Mouse (Mus musculus) hindbrain, embryonic 14.5 days (tissue): ENCODE data around the gene Pipox. TPM values are rescaled to one million over a fixed set of nuclear protein-coding genes. Genes with fewer than 3 reads are reported as not detected.

ENCODE experiments used
- ATAC-seq: fragments of 200-750 bp; cut with Nextera tagmentation; 2 replicates; pipeline ENCODE4 v1.8.0; 2017; ENCODE audit warnings: moderate number of reproducible peaks, mild to moderate bottlenecking, moderate TSS enrichment, moderate library complexity; ENCODE audit not compliant: low FRiP score
- DNase-seq: peaks from one replicate; pipeline ENCODE4 v3.0.0-alpha.2; 2015; ENCODE audit warnings: low spot score
- H3K27ac ChIP-seq: fragments of 300-500 bp; sonication (generic); 2 replicates; pipeline ENCODE4 v1.5.1; 2014; ENCODE audit warnings: mild to moderate bottlenecking, moderate library complexity
- H3K27me3 ChIP-seq: fragments of 300-500 bp; sonication (generic); 2 replicates; pipeline ENCODE4 v1.6.1; 2014; ENCODE audit warnings: mild to moderate bottlenecking, low read length, mixed read lengths; ENCODE audit not compliant: control insufficient read depth, insufficient read depth
- H3K36me3 ChIP-seq: fragments of 300-500 bp; sonication (generic); replicated peaks from 2 replicates; pipeline ENCODE4 v1.6.1; 2014; ENCODE audit not compliant: control insufficient read depth, insufficient read depth
- H3K4me1 ChIP-seq: fragments of 300-500 bp; sonication (generic); replicated peaks from 2 replicates; pipeline ENCODE4 v1.6.1; 2014; ENCODE audit warnings: antibody characterized with exemption, low read length, mixed read lengths; ENCODE audit not compliant: control insufficient read depth, insufficient read depth
- H3K4me2 ChIP-seq: fragments of 300-500 bp; sonication (generic); replicated peaks from 2 replicates; pipeline ENCODE4 v1.6.1; 2014; ENCODE audit warnings: mild to moderate bottlenecking, moderate library complexity
- H3K4me3 ChIP-seq: fragments of 300-500 bp; sonication (generic); replicated peaks from 2 replicates; pipeline ENCODE4 v1.5.1; 2014; ENCODE audit warnings: mild to moderate bottlenecking, low read length
- H3K9ac ChIP-seq: fragments of 300-500 bp; sonication (generic); 2 replicates; pipeline ENCODE4 v1.6.1; 2014
- H3K9me3 ChIP-seq: fragments of 300-500 bp; sonication (generic); 2 replicates; pipeline ENCODE4 v1.6.1; 2016; ENCODE audit warnings: low read length; ENCODE audit not compliant: control insufficient read depth
- WGBS: fragments of 180-500 bp; shearing (Covaris S2); extraction: QIAGEN DNeasy Blood & Tissue Kit; methylation state at CpG from one replicate; pipeline ENCODE4 v1.1.7; 2014; 5-methylcytosine and 5-hydroxymethylcytosine counted together
- polyA plus RNA-seq: library from polyadenylated mRNA; unstranded; fragments of >200 nt; fragmentation: Nextera tagmentation; extraction: Ambion mirVana; gene quantifications from 2 replicates; pipeline ENCODE4 v1.2.1, GENCODE M21; 2014

Pipox gene
- polyA plus RNA-seq, 1 experiment from 2014 or later = 2.8 TPM

GRCm38 (mm10) chr11:77909776-77910175 lies 15.9 kb upstream of the Pipox start:
- H3K36me3 ChIP-seq = no peaks in the 10 kb centered on the region
- no peak overlapping the region for H3K4me2 ChIP-seq
- no peak overlapping the region for H3K27ac ChIP-seq
- H3K4me1 ChIP-seq = peaks cover 24% of the 10 kb centered on the region
- H3K9ac ChIP-seq = no peak overlapping the region
- H3K4me3 ChIP-seq = no peak overlapping the region
- no peaks in the 10 kb centered on the region for H3K27me3 ChIP-seq
- H3K9me3 ChIP-seq = no peaks in the 10 kb centered on the region
- DNase-seq (no peak), ATAC-seq (no peak)
- WGBS = 35% methylated on average over 6 of the region's 6 CpGs

GRCm38 (mm10) chr11:77909376-77909775 lies 15.5 kb upstream of the Pipox start:
- Histone ChIP-seq H3K4me1 (peaks cover 20% of the 10 kb centered on the region), H3K36me3 (no peaks in the 10 kb centered on the region), H3K9ac (no peak overlapping the region), H3K4me3 (no peak overlapping the region), H3K4me2 (no peak overlapping the region), H3K27ac (no peak overlapping the region), H3K27me3 (no peaks in the 10 kb centered on the region), H3K9me3 (no peaks in the 10 kb centered on the region)
- ATAC-seq = no peak
- WGBS = 24% methylated on average over 5 of the region's 5 CpGs
- DNase-seq = no peak

GRCm38 (mm10) chr11:77908468-77908867 lies 14.6 kb upstream of the Pipox start:
- DNase-seq = no peak
- H3K4me3 ChIP-seq = no peak overlapping the region
- 83% methylated on average over 4 of the region's 4 CpGs for WGBS
- no peaks in the 10 kb centered on the region for H3K36me3 ChIP-seq
- H3K27me3 ChIP-seq = no peaks in the 10 kb centered on the region
- ATAC-seq = no peak
- H3K27ac ChIP-seq = no peak overlapping the region
- H3K9ac ChIP-seq = no peak overlapping the region
- no peaks in the 10 kb centered on the region for H3K9me3 ChIP-seq
- no peak overlapping the region for H3K4me2 ChIP-seq
- peaks cover 20% of the 10 kb centered on the region for H3K4me1 ChIP-seq

- 5% methylated on average over 9 of the region's 9 CpGs for WGBS
- ATAC-seq (peak; percentile 57; the same call in 1 of the 2 replicates), DNase-seq (no peak)
- Histone ChIP-seq H3K27ac (peak overlapping the region; percentile 80), H3K4me2 (peak overlapping the region; percentile 31), H3K36me3 (no peaks in the 10 kb centered on the region), H3K27me3 (no peaks in the 10 kb centered on the region), H3K4me1 (peaks cover 35% of the 10 kb centered on the region), H3K9me3 (no peaks in the 10 kb centered on the region), H3K9ac (peak overlapping the region; percentile 28; the same call in 1 of the 2 replicates), H3K4me3 (no peak overlapping the region)
Observed at GRCm38 (mm10) chr11:77906747-77907174, 12.9 kb upstream of the Pipox start.

- H3K9me3 ChIP-seq = no peaks in the 10 kb centered on the region
- DNase-seq (no peak), ATAC-seq (no peak; the same call in 1 of the 2 replicates)
- 17% methylated on average over 19 of the region's 19 CpGs for WGBS
- no peak overlapping the region for H3K4me3 ChIP-seq
- H3K36me3 ChIP-seq = no peaks in the 10 kb centered on the region
- peak overlapping the region; percentile 80 for H3K27ac ChIP-seq
- H3K4me1 ChIP-seq = peaks cover 41% of the 10 kb centered on the region
- peak overlapping the region; percentile 31 for H3K4me2 ChIP-seq
- H3K27me3 ChIP-seq = no peaks in the 10 kb centered on the region
- H3K9ac ChIP-seq = peak overlapping the region; percentile 26; the same call in 1 of the 2 replicates
Observed at GRCm38 (mm10) chr11:77906097-77906687, 12.3 kb upstream of the Pipox start.

GRCm38 (mm10) chr11:77904707-77905106 lies 10.8 kb upstream of the Pipox start:
- Histone ChIP-seq H3K4me1 (peaks cover 41% of the 10 kb centered on the region), H3K36me3 (no peaks in the 10 kb centered on the region), H3K4me2 (no peak overlapping the region), H3K9ac (no peak overlapping the region), H3K4me3 (no peak overlapping the region), H3K27ac (no peak overlapping the region), H3K9me3 (no peaks in the 10 kb centered on the region), H3K27me3 (no peaks in the 10 kb centered on the region)
- ATAC-seq = no peak
- no peak for DNase-seq
- 19% methylated on average over 1 of the region's 1 CpGs for WGBS

GRCm38 (mm10) chr11:77903761-77904160 lies 9.9 kb upstream of the Pipox start:
- no peak for DNase-seq
- ATAC-seq = no peak
- H3K4me2 ChIP-seq = no peak overlapping the region

GRCm38 (mm10) chr11:77901775-77902355 lies 8.0 kb upstream of the Pipox start:
- Histone ChIP-seq H3K4me3 (no peak overlapping the region), H3K36me3 (no peaks in the 10 kb centered on the region), H3K4me1 (peaks cover 55% of the 10 kb centered on the region), H3K9me3 (no peaks in the 10 kb centered on the region), H3K27me3 (no peaks in the 10 kb centered on the region), H3K27ac (peak overlapping the region; percentile 55; the same call in 1 of the 2 replicates), H3K4me2 (no peak overlapping the region), H3K9ac (no peak overlapping the region)
- WGBS = 29% methylated on average over 8 of the region's 8 CpGs
- ATAC-seq (peak; percentile 53; the same call in 1 of the 2 replicates), DNase-seq (no peak)

More at GRCm38 (mm10) chr11:77903761-77904160, 9.9 kb upstream of the Pipox start:
- H3K36me3 ChIP-seq = no peaks in the 10 kb centered on the region
- no peaks in the 10 kb centered on the region for H3K27me3 ChIP-seq
- no peaks in the 10 kb centered on the region for H3K9me3 ChIP-seq
- no peak overlapping the region for H3K9ac ChIP-seq
- no peak overlapping the region for H3K4me3 ChIP-seq
- H3K4me1 ChIP-seq = peaks cover 41% of the 10 kb centered on the region
- H3K27ac ChIP-seq = peak overlapping the region; percentile 14
- WGBS = 14% methylated on average over 3 of the region's 3 CpGs

GRCm38 (mm10) chr11:77901366-77901765 lies 7.5 kb upstream of the Pipox start:
- DNase-seq (no peak), ATAC-seq (no peak)
- Histone ChIP-seq H3K4me3 (no peak overlapping the region), H3K4me2 (no peak overlapping the region), H3K27me3 (no peaks in the 10 kb centered on the region), H3K36me3 (no peaks in the 10 kb centered on the region), H3K9me3 (no peaks in the 10 kb centered on the region), H3K27ac (peak overlapping the region; percentile 55; the same call in 1 of the 2 replicates), H3K9ac (no peak overlapping the region), H3K4me1 (peaks cover 56% of the 10 kb centered on the region)
- 52% methylated on average over 5 of the region's 5 CpGs for WGBS
